Mouse (Mus musculus) cerebellum, postnatal 25 days (tissue): ENCODE measurements around the gene Tmem88b.
"Not testable (repeated sequence)": the region's sequence is repeated elsewhere in the genome, so short reads cannot be mapped to it uniquely, and the experiment has no call there.

Source experiments
- DNase-seq, 2 experiments: peaks; one replicate each; pipeline ENCODE4 v3.0.0; 2021; ENCODE audit warnings: mixed read lengths in 2 of 2

The Tmem88b gene

DNA sequence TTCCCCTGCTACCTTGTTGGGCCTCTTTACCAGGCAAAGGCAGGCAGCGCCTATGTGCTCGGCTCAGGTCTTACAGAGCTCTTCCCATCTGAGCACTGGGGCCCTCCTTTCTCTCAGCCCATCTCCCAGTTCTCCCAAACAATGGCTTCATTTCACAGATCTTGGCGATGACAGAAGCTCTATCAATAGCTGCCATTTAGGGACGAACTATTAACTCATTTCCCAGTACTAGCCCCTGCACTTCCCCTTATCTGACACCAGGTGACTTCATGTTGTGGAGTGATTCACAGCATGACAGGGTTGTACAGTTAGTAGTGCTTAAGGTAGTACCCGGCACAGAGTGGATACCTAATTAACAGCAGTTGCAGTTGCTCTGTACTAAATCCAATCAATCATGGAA is at the start of gene Tmem88b:
TSS of gene Tmem88b (minus strand) at position 56 of the 400 bp plus-strand sequence.
- no peak for DNase-seq

DNA sequence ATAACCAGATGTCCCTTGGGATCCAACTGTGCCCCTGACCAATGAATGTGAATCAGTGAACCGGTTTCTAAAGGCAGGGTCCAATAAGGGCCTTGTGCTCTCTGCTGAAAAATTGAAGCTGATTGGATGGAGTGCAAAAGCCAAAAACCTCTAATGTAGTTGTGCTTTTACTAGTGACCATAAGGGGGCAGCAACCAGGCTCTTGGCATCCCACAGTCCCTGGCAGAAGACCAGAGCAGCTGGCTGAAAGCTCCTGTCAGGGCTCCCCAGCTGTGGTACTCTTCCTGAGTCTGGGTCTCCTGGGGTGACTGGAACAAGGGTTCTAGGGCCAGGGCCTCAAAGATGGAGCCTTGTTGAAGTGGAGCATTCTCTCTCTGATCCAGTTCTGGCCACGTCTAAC is 48.2 kb upstream of the Tmem88b start:
- peak; percentile 66 to 78 for DNase-seq

DNA sequence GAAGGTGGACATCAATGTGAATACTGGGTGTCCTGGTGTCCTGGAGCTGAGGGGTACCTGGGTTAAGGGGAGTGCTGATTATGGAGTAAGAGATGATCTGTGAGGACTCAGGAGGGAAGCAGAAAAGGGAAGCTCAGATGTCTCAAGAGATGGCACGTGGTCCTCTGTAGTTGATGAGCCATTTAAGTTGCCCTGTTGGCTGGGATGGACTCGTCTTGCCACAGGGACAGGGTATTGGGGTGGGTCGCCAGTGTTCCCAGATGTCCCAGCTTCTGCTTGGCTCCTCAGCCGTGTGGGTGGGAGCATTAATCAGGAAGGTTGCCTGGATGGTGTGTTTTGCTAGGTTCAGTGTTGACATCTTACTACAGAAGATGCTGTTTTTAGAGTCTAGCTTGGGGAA is 47.6 kb upstream of the Tmem88b start:
- no peak for DNase-seq

DNA sequence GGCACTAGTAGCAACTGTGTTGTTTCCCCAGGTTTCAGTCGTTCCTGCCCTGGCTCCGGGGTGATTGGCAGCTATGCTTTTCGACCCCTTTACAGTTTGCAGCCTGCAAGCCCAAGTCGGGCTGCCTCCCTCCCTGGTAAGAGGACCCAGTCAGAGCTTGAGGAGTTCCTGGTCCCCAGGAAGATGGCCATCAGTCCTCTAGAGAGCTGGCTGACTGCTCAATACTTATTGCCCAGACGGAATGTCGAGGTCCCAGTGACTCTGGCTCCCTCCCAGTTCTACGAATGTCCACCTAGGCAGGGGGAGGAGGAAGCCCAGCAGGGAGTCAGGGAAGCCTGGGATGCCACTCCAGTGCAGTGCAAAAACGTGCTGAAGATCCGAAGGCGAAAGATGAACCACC is 46.6 kb upstream of the Tmem88b start:
- no peak for DNase-seq

DNA sequence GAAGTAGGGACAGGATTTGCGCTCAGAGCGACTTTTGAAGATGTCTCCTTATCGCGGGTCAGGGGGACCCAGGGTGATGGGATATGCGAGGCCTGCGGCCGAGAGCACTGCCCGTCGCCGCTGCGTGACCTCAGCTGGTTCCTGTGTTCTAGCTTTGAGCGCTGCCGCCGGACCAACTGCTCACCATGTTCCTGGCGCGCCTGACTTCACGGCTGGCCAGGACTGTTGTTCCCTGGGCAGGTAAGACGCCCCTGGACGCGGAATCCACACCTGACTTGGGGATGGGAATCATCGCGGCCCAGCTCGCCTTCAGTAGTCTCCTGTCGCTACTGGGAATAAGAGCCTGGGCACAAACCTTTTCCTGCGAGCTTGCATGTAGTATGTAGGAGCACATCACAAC is 46.2 kb upstream of the Tmem88b start:
- peak in 1 of 2 experiments; percentile 60 for DNase-seq

DNA sequence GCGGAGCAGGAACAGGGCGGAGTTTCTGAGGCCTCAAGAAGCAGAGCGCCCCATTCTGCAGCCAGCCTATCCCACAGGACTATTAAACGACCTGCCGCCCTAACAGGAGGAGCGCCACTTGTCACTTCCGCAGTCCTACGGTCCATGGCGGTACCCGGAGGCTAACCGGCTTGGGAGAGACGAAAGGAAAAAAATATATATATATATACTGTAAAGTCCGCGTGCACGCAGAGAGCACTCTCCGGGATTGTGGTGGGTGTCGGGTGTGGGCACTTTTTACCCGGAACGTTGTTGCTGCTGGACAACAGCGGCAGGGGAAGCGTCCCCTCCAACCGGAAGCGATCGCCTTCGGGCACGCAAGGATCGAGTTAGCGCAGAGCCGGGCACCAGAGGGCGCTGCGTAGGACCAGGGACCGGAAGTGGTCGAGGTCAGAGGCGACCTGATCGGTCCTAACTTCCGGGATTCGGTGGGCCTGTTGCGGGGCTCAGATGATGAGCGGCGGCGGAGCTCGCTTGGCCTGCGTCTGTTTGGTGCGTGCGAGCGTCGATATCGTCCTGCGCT is 45.6 kb upstream of the Tmem88b start, which contains the start of gene Aurkaip1:
TSS of gene Aurkaip1 (plus strand) at position 68 of the 562 bp plus-strand sequence.
- peak; percentile 97 to 98 for DNase-seq

DNA sequence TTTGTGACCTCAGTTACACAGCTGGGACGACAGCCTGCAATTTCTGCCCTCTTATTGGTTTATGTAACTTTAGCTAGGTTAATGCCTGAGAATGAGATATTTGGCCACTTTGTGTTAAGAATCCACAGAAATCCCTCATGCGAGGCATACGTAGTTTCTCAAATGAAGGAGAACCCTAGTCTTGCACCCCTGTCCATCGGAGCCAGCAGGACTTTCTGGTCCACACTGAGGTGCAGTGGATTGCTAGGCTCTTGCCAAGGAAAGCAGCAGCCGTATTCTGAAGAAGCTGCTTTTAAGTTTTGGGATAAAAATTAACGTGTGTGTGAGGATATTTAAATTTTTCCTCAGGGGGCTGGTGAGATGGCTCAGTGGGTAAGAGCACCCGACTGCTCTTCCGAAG is 44.9 kb upstream of the Tmem88b start:
- no peak for DNase-seq

DNA sequence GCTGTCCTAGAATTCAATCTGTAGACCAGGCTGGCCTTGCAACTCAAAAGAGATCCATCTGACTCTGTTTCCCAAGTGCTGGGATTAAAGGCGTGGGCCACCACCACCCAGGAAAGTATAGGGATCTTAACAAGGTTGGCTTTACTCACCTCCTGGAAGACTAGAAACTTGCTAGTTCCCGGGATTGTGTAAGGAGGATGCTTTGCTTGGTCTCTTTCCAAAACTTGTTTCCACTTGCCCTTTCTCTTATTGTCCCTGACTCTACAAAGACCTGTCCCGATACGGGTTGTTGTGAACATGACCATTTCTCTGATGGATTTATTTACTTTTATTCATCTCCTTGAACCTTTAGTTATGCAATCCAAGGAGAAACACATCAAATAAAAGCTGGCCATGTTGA is 44.2 kb upstream of the Tmem88b start:
- no peak for DNase-seq

DNA sequence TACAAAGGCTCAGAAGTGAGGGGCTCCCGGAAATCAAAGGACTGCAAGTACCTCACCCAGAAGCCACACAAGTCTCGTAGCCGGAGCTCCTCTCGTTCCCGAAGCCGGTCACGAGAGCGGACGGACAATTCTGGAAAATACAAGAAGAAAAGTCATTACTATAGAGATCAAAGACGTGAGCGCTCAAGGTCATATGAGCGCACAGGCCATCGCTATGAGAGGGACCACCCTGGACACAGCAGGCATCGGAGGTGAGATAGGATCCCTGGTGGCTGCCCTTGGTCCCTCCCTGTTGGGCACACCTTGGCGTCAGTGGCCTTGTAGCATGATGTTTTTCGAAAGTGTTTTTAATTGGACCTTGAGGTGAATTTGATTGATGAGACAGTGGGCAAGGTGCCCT is 37.8 kb upstream of the Tmem88b start:
- DNase-seq, result no peak

DNA sequence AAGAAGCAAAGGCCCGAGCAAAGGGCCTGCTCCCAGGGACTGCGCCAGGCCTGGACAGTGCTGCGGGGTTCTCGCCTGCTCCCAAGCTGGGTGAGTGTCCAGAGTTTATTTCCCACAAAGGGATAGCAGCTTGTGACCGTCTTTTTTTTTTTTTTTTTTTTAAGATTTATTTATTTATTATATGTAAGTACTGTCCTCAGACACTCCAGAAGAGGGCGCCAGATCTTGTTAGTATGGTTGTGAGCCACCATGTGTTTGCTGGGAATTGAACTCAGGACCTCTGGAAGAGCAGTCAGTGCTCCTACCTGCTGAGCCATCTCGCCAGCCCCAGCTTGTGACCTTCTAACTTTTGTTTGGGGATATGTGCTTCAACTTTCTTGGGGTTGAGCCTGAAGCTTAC is 35.4 kb upstream of the Tmem88b start:
- peak in 1 of 2 experiments; percentile 43 for DNase-seq

DNA sequence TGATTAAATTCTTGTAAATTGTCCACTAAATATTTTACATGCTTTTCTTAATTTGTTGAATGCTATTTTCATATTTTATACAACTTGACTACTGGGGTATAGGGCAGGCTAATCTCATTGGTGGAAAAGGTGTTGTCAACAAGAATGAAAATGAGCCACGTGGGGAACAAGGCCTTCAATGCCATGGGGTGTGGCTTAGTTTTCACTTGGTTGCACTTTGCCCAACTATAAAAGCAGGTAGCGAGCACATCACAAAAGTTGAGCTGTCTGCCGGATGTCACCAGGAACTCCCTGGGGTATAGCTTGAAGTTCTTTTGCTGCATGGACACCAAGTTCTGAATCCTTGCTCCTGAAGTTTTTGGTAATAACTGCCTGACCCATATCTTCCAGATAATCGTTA is 31.9 kb upstream of the Tmem88b start:
- no peak for DNase-seq

DNA sequence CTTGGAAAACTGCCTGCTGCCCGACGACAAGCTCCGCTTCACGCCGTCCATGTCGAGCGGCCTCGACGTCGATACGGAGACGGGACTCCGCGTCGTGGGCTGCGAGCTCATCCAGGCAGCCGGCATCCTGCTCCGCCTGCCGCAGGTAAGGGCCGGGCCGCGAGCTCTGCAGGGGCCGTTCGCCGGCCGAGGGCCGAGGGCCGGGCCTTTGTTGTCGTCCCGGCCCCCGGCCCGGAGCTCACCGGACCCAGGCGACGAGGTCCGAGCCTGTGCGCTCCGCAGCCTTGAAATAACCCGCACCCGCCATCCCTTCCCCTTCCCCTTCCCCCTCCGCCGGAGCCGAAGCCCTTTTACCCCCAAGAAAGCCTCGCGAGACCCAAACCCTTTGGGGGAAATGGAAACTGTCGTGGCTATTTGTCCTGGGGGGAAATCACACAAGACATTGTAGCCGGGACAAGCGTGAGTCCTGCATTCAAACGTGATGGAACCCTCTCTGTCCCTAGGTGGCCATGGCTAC is 27.0 kb upstream of the Tmem88b start:
- no peak for DNase-seq

DNA sequence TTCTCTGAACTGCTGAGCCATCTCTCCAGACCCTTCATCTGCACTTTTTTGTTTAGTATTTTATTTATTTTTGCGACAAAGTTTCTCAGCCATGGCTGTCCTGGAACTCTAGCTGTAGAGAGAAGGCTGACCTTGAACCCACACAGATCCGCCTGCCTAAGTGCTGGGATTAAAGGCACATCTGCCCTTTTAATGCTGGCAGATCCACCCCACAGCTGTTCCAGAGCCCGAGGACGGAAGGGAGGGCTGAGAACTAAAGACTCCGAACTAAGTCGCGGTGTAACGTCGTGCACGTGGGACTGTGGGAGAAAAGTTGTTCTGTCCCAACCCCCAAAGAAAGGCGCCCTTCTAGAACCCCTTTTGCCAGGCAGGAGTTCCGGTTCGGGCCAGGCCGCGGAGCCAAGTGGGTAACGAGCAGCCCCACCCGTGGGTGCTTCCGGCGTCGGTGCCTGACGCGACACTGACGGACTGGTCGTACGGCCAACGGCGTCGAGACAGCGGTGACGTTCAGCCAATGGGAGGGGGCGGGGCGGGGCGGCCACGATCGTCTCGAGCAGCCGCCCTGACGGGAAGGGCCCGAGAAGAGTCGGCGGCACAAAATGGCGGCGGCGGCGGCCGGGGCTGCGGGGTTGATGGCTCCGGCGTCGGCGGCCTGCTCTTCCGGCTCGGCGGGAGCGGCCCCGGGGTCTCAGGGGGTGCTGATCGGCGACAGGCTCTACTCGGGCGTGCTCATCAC is 26.4 kb upstream of the Tmem88b start, which contains the start of gene Ccnl2:
TSS of gene Ccnl2 (plus strand) at position 561 of the 736 bp plus-strand sequence.
- peak; percentile 92 to 96 for DNase-seq

DNA sequence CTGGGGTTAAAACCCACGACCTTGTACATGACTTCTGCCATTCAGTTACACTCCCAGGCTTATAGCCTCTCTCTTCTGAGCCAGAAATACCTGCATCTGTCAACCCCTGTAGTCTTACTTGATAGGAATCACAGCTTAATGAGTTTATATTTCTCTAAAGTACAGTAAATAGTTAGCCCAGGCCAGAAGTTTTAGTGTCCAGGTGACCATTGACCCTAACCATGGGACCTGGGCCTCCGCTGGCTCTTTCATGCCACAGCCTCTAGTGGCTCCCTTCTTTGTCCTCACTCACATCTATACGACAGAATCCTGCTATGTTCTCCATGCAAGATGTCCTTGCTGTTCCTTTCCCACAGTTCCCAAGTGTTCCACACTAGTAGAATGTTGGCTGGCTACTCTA is 22.2 kb upstream of the Tmem88b start:
- DNase-seq, result no peak

DNA sequence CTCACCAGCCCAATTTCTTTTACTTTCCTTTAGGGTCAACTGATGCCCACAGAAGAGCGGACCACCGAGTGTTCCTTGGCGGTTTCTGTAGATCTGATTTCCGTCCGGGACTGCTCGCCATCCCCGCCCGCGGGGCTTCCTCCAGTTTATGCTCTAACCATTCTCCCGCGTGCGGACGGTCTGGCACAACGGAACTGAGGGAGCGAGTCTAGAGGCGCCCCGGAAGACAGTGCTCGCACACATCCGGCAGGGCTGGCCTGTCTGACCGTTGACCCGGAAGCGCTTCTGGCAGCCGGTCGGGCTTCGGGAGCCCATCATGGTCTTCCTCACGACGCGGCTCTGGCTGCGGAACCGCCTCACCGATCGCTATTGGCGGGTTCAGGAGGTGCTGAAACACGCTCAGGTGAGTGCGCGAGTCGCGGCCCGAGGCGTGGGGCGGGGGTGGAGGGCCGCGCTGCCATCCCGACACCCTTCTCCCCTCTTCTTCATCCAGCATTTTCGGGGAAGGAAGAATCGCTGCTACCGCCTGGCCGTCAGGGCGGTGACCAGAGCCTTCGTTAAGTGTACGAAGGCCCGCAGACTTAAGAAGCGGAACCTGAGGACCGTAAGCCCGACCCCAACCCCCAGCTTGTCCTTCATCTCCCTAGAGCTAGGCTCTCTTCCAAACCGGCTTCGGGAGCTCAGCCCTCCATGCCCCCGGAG is 17.8 kb upstream of the Tmem88b start:
- peak; percentile 98 for DNase-seq

DNA sequence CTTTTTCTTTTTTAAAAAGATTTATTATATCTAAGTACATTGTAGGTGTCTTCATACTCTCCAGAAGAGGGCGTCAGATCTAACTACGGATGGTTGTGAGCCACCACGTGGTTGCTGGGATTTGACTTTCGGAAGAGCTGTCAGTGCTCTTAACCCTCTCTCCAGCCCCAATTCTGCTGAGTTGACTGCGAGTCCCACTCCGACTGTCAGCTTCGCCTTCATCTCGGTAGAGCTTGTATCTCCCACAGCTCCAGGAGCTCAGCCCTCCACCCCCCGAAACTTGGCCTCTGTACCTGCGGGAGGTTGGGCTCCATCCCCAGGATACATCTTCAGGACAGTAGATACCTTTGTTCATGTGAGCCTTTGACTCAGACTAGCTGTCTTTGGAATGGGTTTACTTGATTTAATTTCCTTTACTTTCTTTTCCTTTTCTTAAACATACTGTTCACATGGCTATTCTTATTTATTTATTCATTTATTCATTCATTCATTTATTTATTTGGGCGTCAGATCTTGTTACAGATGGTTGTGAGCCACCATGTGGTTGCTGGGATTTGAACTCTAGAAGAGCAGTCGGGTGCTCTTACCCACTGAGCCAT is 17.2 kb upstream of the Tmem88b start, which contains the start of gene Mrpl20:
TSS of gene Mrpl20 (plus strand) at position 138 of the 599 bp plus-strand sequence.
- DNase-seq, result peak in 1 of 2 experiments; percentile 25

DNA sequence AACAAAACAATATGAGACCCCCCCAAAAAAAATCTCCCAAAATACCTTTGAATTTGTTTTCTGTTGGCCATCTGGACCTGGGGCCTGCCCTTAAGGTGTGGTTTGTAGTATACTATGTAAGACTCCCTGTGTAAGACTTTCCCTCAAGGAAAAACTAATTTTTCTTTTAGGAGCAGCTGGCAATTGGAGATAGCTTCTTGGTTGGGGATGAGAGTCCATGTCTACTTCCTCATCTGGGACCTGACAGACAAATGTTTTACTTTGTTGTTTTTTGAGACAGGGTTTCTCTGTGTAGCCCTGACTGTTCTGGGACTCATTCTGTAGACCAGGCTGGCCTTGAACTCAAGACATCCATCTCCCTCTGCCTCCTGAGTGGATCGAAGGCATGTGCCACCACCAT is 16.4 kb upstream of the Tmem88b start:
- DNase-seq, result no peak

DNA sequence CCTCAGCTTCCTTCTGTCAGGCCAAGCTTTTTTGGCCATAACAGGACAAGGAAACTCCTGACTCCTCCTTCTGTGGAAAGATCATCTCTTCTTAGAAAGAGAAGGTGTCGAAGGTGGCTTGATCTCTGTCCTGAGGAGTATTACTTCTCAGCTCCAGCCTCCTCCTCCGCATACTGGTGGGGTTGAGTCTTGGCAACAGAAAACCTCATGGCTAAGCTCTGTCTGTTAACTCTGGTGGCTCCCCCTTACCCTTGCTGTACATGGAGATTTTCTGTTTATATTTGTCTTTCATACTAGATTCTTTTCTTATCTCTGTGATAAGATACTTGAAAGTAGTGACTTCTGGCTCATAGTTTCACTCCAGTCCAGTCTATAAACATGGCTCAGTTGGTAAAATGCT is 8.1 kb upstream of the Tmem88b start:
- no peak for DNase-seq

DNA sequence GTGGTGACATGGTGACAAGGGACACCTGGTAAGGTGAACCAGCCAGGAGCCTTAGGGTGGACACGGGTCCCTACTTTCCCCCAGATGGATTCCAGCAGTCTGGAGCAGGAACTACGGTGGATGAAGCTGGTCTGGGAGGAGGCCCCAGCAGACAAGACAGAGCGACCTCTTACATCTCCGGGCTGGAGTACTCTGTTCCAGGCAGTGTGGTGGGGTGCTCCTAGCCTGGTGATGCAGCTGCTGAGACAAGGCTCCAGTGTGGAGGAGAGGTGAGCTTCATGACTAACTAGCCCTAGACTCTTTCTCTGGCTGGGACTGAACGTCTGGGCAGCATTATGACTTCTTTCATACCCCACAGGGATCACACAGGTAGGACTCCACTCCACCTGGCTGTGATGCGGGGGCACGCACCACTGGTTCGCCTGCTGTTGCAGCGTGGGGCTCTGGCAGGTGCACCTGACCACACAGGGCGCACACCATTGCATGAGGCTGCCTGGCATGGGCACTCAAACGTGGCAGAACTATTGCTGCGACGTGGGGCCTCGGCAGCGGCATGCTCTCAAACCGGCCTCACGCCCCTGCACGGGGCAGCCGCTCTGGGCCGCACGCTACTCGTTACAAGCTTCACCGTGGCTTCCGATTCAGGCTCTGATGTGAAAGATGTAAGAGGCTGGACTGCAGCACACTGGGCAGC is 5.7 kb upstream of the Tmem88b start:
- DNase-seq, result no peak

DNA sequence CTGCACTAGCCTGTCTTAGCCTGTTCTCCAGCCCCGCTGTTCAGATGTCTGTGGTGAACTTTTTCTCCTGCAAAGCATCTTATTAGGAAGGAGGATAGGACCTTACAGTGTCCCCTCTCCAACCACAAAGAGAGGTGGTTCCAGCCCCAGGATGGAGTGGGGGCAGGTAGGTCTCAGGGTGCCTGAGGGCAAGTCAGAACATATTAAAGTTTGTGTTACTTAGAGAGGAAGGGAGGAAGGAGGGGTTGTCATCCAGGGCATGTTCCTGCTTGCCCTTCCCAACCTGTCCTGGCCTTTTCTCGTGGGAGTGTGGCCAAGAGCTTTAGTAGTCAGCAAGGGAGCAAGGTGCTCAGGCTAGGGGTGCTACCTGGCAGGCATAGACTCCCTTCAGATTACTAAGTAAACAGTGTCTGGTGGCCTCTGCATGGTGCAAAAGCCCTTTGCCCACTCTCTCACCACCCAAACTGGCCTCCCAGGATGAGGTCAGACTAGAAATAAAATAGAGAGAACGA is 5.0 kb upstream of the Tmem88b start:
- no peak for DNase-seq

DNA sequence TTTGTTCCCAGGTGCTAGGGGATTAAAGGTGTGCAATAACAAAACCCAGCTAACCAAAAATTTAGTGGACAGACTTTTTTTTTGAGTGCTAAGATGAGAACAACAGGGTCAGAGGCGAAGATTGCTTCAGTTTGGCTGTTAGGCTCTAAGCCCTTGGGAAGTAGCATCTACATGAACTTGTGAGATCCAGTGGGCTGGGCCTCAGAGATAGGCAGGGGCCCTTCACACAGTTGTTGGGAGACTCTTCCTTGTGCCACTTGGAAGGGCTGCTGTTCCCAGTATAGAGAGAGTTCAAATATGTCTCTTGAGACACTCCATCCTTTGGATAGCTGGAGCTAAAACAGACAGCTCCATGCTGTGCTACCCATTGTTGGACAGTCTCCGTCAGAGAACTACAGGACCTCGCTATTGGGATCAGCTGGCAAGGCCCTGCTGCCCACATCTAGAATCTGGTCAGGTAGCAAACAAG is 4.4 kb upstream of the Tmem88b start, which contains the start of gene Ankrd65:
TSS of gene Ankrd65 (plus strand) at position 419 of the 469 bp plus-strand sequence.
- no peak for DNase-seq

DNA sequence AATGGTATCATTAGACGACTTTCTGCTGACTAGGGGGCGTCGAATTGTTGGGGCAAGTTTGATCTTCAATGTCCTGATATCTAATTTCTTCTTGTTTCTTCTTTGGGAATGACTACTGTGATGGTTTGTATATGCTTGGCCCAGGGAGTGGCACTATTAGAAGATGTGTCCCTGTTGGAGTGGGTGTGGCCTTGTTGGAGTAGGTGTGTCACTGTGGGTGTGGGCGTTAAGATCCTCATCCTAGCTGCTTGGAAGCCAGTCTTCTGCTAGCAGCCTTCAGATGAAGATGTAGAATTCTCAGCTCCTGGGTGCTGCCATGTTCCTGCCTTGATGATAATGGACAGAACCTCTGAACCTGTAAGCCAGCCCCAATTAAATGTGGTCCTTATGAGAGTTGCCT is 3.2 kb upstream of the Tmem88b start:
- not testable (repeated sequence) for DNase-seq
